Mouse (Mus musculus): Measurements from ENCODE around the gene Fig4. TPM values are rescaled to one million over a fixed set of nuclear protein-coding genes. Genes with fewer than 3 reads are reported as not detected.

The Fig4 gene
- polyA plus RNA-seq, 1 experiment from 2014 or later = 19.6 TPM

- H3K27me3 ChIP-seq (ENCODE audit: insufficient read depth, poor library complexity, severe bottlenecking) = no peaks in the 10 kb centered on the region
- WGBS = 54% methylated on average over 8 of the region's 8 CpGs
- H3K27ac ChIP-seq = peak overlapping the region; percentile 78
- no peaks in the 10 kb centered on the region for H3K9me3 ChIP-seq
- no peak overlapping the region for H3K4me3 ChIP-seq
- H3K4me1 ChIP-seq (replicated peaks) = peaks cover 20% of the 10 kb centered on the region
- peaks cover 12% of the 10 kb centered on the region for H3K36me3 ChIP-seq
- DNase-seq (ENCODE audit: low spot score) = peak; percentile 23
Observed at GRCm38 (mm10) chr10:41250045-41250748, 52.9 kb downstream of the Fig4 start.

DNA sequence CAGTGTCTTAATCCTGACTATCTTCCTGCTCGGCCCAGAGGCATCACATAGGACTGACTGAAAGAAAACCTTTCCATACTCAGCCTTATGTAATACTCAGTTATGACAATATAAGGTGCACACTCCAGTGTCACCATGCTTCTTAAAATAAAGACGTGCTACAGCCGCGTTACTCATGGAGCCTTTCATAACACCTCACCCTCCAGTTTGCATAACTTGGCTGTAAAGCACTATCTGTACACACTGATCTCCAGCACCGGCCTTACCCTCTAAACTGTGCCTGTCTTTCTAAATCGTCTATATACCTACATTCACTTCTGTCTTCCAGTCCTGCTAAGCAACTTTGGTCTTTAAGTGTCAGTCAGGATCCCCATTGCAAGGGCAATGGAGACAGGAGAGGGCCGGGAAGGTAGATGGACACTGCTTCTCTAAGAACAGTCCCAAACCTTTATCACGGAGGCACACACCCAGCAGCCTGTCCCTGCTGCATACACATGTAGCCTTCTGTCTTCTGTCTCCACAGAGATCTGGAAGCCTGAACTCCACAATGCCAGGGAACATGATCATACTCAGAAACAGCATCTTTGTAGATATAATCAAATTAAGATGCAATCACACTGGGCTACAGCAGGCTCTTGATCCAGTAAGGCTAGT lies 53.9 kb downstream of the Fig4 start:
- WGBS = 90% methylated on average over 8 of the region's 8 CpGs
- Histone ChIP-seq H3K4me1 (replicated peaks) (peaks cover 21% of the 10 kb centered on the region), H3K4me3 (no peak overlapping the region), H3K36me3 (peaks cover 12% of the 10 kb centered on the region), H3K9me3 (no peaks in the 10 kb centered on the region), H3K27ac (peak overlapping the region; percentile 78), H3K27me3 (ENCODE audit: insufficient read depth, poor library complexity, severe bottlenecking) (no peaks in the 10 kb centered on the region)
- no peak for DNase-seq (ENCODE audit: low spot score)

DNA sequence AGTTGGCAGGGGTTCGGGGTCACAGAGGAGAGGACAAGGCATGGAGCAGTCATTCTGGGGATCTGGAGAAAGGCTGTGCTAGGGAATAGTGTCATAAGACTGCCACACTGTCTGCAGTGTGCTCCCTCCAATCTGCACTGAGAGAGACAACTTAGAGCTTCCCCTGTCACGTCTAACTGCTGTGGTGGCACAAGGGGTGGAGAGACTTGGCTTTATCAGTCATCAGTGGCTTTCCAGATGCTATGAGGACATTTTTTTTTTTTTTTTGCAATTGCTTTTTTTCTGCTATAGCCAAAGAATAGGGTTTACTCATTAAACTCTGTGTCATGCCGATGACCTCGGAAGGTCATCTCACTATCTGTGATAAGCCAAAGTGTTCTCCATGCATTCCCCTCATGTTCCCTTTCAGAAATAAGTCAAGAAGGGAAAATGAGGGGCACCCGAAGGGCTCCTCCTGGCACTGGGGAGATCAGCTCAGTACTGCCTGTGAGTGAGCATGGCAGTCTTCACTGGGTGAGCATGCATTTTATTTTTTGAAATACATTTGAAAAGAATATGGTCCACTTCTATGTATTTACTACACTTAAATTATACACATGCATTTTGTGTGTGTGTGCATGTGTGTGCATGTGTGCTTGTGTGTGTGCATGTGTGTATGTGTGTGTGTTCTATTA lies 55.1 kb downstream of the Fig4 start:
- Histone ChIP-seq H3K4me3 (no peak overlapping the region), H3K27ac (no peak overlapping the region), H3K4me1 (replicated peaks) (peaks cover 21% of the 10 kb centered on the region), H3K27me3 (ENCODE audit: insufficient read depth, poor library complexity, severe bottlenecking) (no peaks in the 10 kb centered on the region), H3K9me3 (no peaks in the 10 kb centered on the region), H3K36me3 (peaks cover 6% of the 10 kb centered on the region)
- WGBS = 84% methylated on average over 5 of the region's 5 CpGs
- no peak for DNase-seq (ENCODE audit: low spot score)

DNA sequence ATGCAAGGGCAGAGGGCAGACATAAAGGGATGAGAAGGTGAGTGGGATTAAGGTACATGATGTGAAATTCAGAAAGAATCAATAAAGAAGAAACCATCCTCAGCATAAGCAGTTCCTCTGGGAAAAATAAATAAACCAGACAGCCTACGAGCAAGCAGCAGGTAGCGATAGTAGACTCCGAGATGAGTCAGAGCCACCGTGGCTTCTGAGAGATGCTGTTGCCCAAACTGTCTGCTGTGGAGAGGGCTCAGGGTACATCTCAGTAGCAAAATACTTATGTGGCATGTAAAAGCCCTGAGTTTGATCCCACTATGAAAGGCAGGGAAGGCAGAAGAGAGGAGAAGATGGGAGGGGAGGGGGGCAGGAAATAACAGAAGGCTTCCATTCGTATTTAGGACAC lies 56.9 kb downstream of the Fig4 start:
- H3K27ac ChIP-seq = no peak overlapping the region
- 78% methylated on average over 5 of the region's 5 CpGs for WGBS
- no peaks in the 10 kb centered on the region for H3K36me3 ChIP-seq
- no peaks in the 10 kb centered on the region for H3K27me3 ChIP-seq (ENCODE audit: insufficient read depth, poor library complexity, severe bottlenecking)
- DNase-seq (ENCODE audit: low spot score) = no peak
- H3K9me3 ChIP-seq = no peaks in the 10 kb centered on the region
- H3K4me3 ChIP-seq = no peak overlapping the region
- H3K4me1 ChIP-seq (replicated peaks) = peaks cover 21% of the 10 kb centered on the region

DNA sequence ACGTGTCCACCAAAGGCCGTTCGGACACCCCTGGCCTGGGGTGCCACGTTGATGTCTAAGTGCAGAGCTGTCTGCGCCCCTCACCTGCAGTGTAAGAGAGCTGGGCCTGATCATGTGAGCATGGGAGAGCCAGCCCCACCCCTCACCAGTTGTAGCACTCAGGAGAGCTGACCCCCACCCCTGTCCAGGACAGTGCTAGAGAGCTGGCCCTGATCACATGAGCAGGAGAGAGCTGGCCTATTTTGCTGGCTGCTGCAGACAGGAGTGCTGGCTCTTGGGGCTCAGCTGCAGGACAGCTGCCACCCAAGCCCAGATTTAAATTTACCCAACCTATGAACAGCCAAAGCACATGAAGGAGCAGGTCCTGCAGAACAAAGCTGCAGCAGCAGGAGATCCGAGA lies 57.6 kb downstream of the Fig4 start:
- H3K27ac ChIP-seq = peak overlapping the region; percentile 1
- peaks cover 18% of the 10 kb centered on the region for H3K4me1 ChIP-seq (replicated peaks)
- H3K4me3 ChIP-seq = no peak overlapping the region
- H3K36me3 ChIP-seq = no peaks in the 10 kb centered on the region
- 87% methylated on average over 6 of the region's 6 CpGs for WGBS
- no peaks in the 10 kb centered on the region for H3K9me3 ChIP-seq
- peak; percentile 13 for DNase-seq (ENCODE audit: low spot score)
- H3K27me3 ChIP-seq (ENCODE audit: insufficient read depth, poor library complexity, severe bottlenecking) = no peaks in the 10 kb centered on the region

- H3K9me3 ChIP-seq = no peaks in the 10 kb centered on the region
- WGBS = 88% methylated on average over 6 of the region's 6 CpGs
- H3K4me1 ChIP-seq (replicated peaks) = peaks cover 14% of the 10 kb centered on the region
- no peaks in the 10 kb centered on the region for H3K36me3 ChIP-seq
- H3K4me3 ChIP-seq = no peak overlapping the region
- no peak for DNase-seq (ENCODE audit: low spot score)
- no peaks in the 10 kb centered on the region for H3K27me3 ChIP-seq (ENCODE audit: insufficient read depth, poor library complexity, severe bottlenecking)
- H3K27ac ChIP-seq = peak overlapping the region; percentile 1
Observed at GRCm38 (mm10) chr10:41245028-41245427, 58.0 kb downstream of the Fig4 start.

- H3K27me3 ChIP-seq (ENCODE audit: insufficient read depth, poor library complexity, severe bottlenecking) = no peaks in the 10 kb centered on the region
- 95% methylated on average over 6 of the region's 6 CpGs for WGBS
- no peak overlapping the region for H3K27ac ChIP-seq
- H3K4me1 ChIP-seq (replicated peaks) = peaks cover 7% of the 10 kb centered on the region
- no peak for DNase-seq (ENCODE audit: low spot score)
- H3K9me3 ChIP-seq = no peaks in the 10 kb centered on the region
- H3K36me3 ChIP-seq = no peaks in the 10 kb centered on the region
- no peak overlapping the region for H3K4me3 ChIP-seq
Observed at GRCm38 (mm10) chr10:41243930-41244329, 59.1 kb downstream of the Fig4 start.

DNA sequence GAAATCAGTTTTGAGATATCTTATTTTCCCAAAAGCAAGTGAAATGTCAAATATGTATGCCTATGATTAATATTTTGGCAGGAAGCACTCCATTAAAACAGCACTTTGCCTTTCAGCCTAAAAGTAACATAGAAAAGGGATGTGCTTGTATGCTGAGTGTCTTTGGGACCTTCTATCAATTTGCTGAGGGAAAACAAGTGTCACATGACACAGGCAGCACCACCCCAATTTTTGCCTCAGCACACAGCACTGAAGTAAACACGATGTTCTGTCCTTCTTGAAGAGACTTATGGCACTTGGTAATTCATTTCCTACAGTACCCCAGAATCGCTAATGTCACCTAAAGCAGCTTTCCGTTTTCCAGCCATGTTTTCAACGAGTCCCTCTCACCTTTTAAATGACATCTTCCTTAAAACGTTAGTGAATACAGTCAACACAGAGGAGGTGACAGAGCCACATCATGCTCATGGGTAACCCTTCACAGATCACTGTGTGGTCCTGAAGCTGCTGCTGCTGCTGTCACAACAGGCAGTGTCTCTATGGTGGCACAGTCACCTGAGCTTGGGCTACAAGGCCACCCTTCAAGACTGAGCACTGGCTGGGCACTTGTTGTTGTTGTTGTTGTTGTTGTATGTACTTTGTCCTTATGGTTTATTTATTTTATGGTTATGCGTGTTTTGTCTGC lies 61.4 kb downstream of the Fig4 start:
- H3K4me3 ChIP-seq = no peak overlapping the region
- H3K36me3 ChIP-seq = no peaks in the 10 kb centered on the region

DNA sequence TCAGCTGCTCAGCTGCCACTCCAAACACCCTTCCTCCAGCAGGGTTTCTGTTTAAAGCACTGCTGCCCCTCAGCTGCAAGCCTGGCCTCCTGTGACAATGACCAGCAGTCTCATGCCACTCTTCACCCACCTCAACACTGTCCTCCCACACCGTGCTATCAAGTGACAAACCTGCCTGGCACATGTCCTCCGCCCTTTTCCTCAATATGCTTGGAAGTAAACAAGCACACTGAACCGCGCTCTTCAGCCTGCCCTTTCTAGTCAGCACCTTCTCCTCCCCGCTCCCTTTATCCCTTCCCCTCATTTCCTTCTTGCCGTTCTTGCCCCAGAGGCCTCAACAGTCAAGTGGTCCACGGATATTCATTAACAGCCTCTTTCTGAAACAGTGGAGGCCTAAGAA lies 62.0 kb downstream of the Fig4 start:
- no peak for DNase-seq (ENCODE audit: low spot score)
- Histone ChIP-seq H3K4me1 (replicated peaks) (peaks cover 7% of the 10 kb centered on the region), H3K27me3 (ENCODE audit: insufficient read depth, poor library complexity, severe bottlenecking) (no peaks in the 10 kb centered on the region), H3K9me3 (no peaks in the 10 kb centered on the region), H3K4me3 (no peak overlapping the region), H3K36me3 (no peaks in the 10 kb centered on the region), H3K27ac (no peak overlapping the region)
- 69% methylated on average over 7 of the region's 7 CpGs for WGBS

More for the DNA sequence above, 61.4 kb downstream of the Fig4 start:
- Histone ChIP-seq H3K4me1 (replicated peaks) (peaks cover 7% of the 10 kb centered on the region), H3K27me3 (ENCODE audit: insufficient read depth, poor library complexity, severe bottlenecking) (no peaks in the 10 kb centered on the region), H3K27ac (no peak overlapping the region), H3K9me3 (no peaks in the 10 kb centered on the region)
- DNase-seq (ENCODE audit: low spot score) = no peak
- 90% methylated on average over 6 of the region's 6 CpGs for WGBS

GRCm38 (mm10) chr10:41236020-41236419 lies 67.0 kb downstream of the Fig4 start:
- no peak for DNase-seq (ENCODE audit: low spot score)
- Histone ChIP-seq H3K27ac (no peak overlapping the region), H3K9me3 (no peaks in the 10 kb centered on the region), H3K27me3 (ENCODE audit: insufficient read depth, poor library complexity, severe bottlenecking) (no peaks in the 10 kb centered on the region), H3K4me1 (replicated peaks) (no peaks in the 10 kb centered on the region), H3K36me3 (no peaks in the 10 kb centered on the region), H3K4me3 (no peak overlapping the region)
- WGBS = 87% methylated on average over 2 of the region's 2 CpGs

GRCm38 (mm10) chr10:41235584-41235983 lies 67.5 kb downstream of the Fig4 start:
- 79% methylated on average over 3 of the region's 3 CpGs for WGBS
- H3K9me3 ChIP-seq = no peaks in the 10 kb centered on the region
- no peaks in the 10 kb centered on the region for H3K36me3 ChIP-seq
- H3K27ac ChIP-seq = no peak overlapping the region
- no peak for DNase-seq (ENCODE audit: low spot score)
- H3K4me3 ChIP-seq = no peak overlapping the region
- no peaks in the 10 kb centered on the region for H3K27me3 ChIP-seq (ENCODE audit: insufficient read depth, poor library complexity, severe bottlenecking)
- no peaks in the 10 kb centered on the region for H3K4me1 ChIP-seq (replicated peaks)

DNA sequence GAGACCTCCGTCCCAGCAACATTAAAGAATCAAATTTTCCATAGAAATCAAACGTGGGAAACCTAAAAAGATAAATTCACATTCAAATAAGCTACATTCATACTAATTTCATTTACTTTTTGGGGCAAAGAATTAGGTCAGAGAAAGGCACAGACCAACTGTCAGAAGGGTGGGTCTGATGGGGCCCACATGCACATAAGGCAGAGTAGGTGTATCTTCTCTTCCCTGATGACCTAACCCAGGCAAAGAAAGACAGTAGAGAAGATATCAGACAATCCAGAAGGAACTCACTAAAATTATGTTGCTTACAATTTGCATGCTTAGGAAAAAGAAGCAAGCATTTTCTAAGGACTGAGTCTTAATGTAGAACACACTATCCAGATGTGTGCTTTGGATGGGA lies 67.9 kb downstream of the Fig4 start:
- Histone ChIP-seq H3K27ac (no peak overlapping the region), H3K9me3 (no peaks in the 10 kb centered on the region), H3K36me3 (no peaks in the 10 kb centered on the region), H3K4me1 (replicated peaks) (no peaks in the 10 kb centered on the region), H3K27me3 (ENCODE audit: insufficient read depth, poor library complexity, severe bottlenecking) (no peaks in the 10 kb centered on the region), H3K4me3 (no peak overlapping the region)
- DNase-seq (ENCODE audit: low spot score) = no peak
- 89% methylated on average over 2 of the region's 2 CpGs for WGBS

DNA sequence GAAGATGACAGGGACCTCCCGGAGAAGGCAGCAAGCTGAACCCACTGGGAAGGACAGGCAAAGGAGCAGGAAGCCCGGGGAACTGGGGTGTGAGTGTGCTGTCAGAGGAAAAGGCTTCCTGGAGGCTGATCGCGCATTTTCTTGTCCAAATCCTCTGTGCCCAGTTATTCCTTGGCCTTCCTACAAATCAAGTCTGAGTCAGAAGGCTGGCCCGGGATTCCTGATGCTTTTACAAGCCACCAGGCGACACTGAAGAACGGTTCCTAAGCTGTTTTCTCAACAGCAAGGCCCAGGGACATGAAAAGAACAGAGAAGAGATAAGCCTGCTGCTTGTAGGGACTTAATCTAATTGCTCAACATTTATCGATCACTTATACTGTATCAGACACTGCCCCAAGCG lies 68.5 kb downstream of the Fig4 start:
- H3K27ac ChIP-seq = no peak overlapping the region
- 88% methylated on average over 9 of the region's 9 CpGs for WGBS
- no peak for DNase-seq (ENCODE audit: low spot score)

More for the DNA sequence above, 68.5 kb downstream of the Fig4 start:
- Histone ChIP-seq H3K4me1 (replicated peaks) (no peaks in the 10 kb centered on the region), H3K27me3 (ENCODE audit: insufficient read depth, poor library complexity, severe bottlenecking) (no peaks in the 10 kb centered on the region), H3K9me3 (no peaks in the 10 kb centered on the region), H3K4me3 (no peak overlapping the region), H3K36me3 (no peaks in the 10 kb centered on the region)

All from hindbrain, embryonic 10.5 days (tissue).